Mouse (Mus musculus) bone marrow macrophage, adult 2 months (primary cell): Measurements from ENCODE around the gene Drc3.

Experiments used
- CTCF ChIP-seq: IDR thresholded peaks from 2 replicates; pipeline ENCODE4 v1.5.1; 2012; ENCODE audit warnings: low read depth, mild to moderate bottlenecking, low read length, moderate library complexity
- POLR2A ChIP-seq: IDR thresholded peaks from 2 replicates; pipeline ENCODE4 v1.6.1; 2012; ENCODE audit warnings: mild to moderate bottlenecking, low read depth, low read length, borderline replicate concordance

DNA sequence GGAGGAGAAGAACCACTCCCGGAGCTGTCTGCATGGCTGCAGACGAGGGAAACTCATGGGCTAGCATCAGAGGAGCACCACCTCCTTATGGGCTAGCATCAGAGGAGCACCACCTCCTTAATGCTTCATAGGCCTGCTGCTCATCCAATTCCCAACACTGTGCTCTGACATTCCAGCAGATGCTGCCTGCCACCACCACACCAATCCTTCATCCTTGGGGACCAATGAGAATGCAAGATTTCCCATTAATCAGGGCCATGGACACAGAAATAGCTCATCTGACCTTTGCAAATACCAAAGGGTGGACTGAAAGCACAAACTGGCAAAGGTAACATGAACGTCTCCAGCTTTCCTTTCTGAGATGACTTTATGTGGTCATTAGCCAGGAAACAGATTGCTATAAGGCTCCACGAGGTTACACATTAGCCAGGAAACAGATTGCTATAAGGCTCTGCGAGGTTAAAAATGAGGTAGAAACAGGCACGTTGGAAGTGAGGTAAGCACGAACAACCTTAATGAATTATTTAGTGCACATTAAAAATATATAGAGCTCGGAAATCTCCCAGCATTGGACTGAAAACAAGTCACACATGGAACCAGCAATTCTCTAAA, 32.6 kb upstream of the Drc3 start:
- TF ChIP-seq POLR2A (no peak), CTCF (no peak)
